In genomic region chr6:91650255-91650654, GRCm38 (mm10) we compare ENCODE assay signal across 12 mouse cellular contexts.
"Had no signal": no experiment of that assay in that cellular context is flagged by ENCODE, and none has a peak within 500 bp of the region (broad histone marks: within the 10 kb centered on the region; RNA-seq: fewer than 3 reads in every experiment).

No protein-coding gene starts in this region.

- H3K27ac ChIP-seq: intestine, embryonic 15.5 days; limb, embryonic 10.5 days; liver, embryonic 15.5 days; midbrain, embryonic 10.5 days; neural tube, embryonic 13.5 days; stomach, postnatal 0 days had no signal

- H3K36me3 ChIP-seq: intestine, embryonic 15.5 days; limb, embryonic 10.5 days; liver, embryonic 15.5 days; midbrain, embryonic 10.5 days; neural tube, embryonic 13.5 days had no signal

- H3K4me1 ChIP-seq: neural tube, embryonic 13.5 days had no signal

- H3K27me3 ChIP-seq: intestine, embryonic 15.5 days; liver, embryonic 15.5 days; neural tube, embryonic 13.5 days had no signal

- H3K4me2 ChIP-seq: intestine, embryonic 15.5 days; liver, embryonic 11.5 days; liver, embryonic 15.5 days; neural tube, embryonic 13.5 days had no signal

- H3K4me3 ChIP-seq: intestine, embryonic 15.5 days; limb, embryonic 10.5 days; liver, embryonic 15.5 days; midbrain, embryonic 10.5 days; neural tube, embryonic 13.5 days had no signal

- H3K9ac ChIP-seq: intestine, embryonic 15.5 days; liver, embryonic 15.5 days; neural tube, embryonic 13.5 days had no signal

- DNase-seq: kidney, adult 18-20 months; kidney, postnatal 10 days; right cerebral cortex, postnatal 25 days; thymus, postnatal 36 days had no signal

- ATAC-seq: intestine, embryonic 15.5 days; midbrain, embryonic 16.5 days had no signal

- H3K9me3 ChIP-seq: intestine, embryonic 15.5 days; limb, embryonic 10.5 days; liver, embryonic 15.5 days; midbrain, embryonic 10.5 days; neural tube, embryonic 13.5 days had no signal
